Mouse (Mus musculus) myocyte (in vitro differentiated cells): ENCODE data around the gene Alg9. TPM values are rescaled to one million over a fixed set of nuclear protein-coding genes. Genes with fewer than 3 reads are reported as not detected.

ENCODE experiments used
- H3K27me3 ChIP-seq: one replicate; pipeline ENCODE4 v1.6.1; 2011; ENCODE audit not compliant: control insufficient read depth, insufficient read depth, insufficient read length
- H3K36me3 ChIP-seq: one replicate; pipeline ENCODE4 v1.6.1; 2011; ENCODE audit not compliant: control insufficient read depth, insufficient read depth
- H3K4me2 ChIP-seq: one replicate; pipeline ENCODE4 v1.6.1; 2011; ENCODE audit warnings: low read depth, control low read depth
- H3K4me3 ChIP-seq: one replicate; pipeline ENCODE4 v1.5.1; 2011; ENCODE audit warnings: mild to moderate bottlenecking, control low read depth, moderate library complexity
- H3K79me2 ChIP-seq: one replicate; pipeline ENCODE4 v1.6.1; 2011; ENCODE audit not compliant: control insufficient read depth, insufficient read depth
- H3ac ChIP-seq: one replicate; pipeline ENCODE4 v1.6.1; 2011; ENCODE audit not compliant: control insufficient read depth, insufficient read length
- CEBPB ChIP-seq: IDR thresholded peaks from 2 replicates; pipeline ENCODE4 v1.6.1; 2011; ENCODE audit warnings: mild to moderate bottlenecking, moderate library complexity; ENCODE audit not compliant: poor library complexity, insufficient read depth, severe bottlenecking
- E2F4 ChIP-seq: IDR thresholded peaks from one replicate; pipeline ENCODE4 v1.6.1; 2011; ENCODE audit warnings: mild to moderate bottlenecking, control low read depth, moderate library complexity; ENCODE audit not compliant: insufficient read depth
- MAX ChIP-seq: IDR thresholded peaks from one replicate; pipeline ENCODE4 v1.6.1; 2011; ENCODE audit warnings: low read depth, mild to moderate bottlenecking, control low read depth
- MYOD1 ChIP-seq, 3 experiments: IDR thresholded peaks; one replicate each; pipeline ENCODE4 v1.6.1; 2011; ENCODE audit warnings: control low read depth in 2 of 3, low read depth in 2 of 3, mild to moderate bottlenecking in 2 of 3, moderate library complexity in 1 of 3; ENCODE audit not compliant: insufficient read length in 2 of 3, control insufficient read depth in 1 of 3
- MYOG ChIP-seq, 3 experiments: IDR thresholded peaks; one replicate each; pipeline ENCODE4 v1.6.1; 2011; ENCODE audit warnings: control low read depth in 2 of 3, low read depth in 2 of 3, mild to moderate bottlenecking in 2 of 3; ENCODE audit not compliant: insufficient read length in 2 of 3, control insufficient read depth in 1 of 3, insufficient read depth in 1 of 3
- POLR2A ChIP-seq: IDR thresholded peaks from one replicate; pipeline ENCODE4 v1.6.1; 2011; ENCODE audit warnings: low read depth, mild to moderate bottlenecking, control low read depth, moderate library complexity; ENCODE audit not compliant: insufficient read length
- POLR2AphosphoS2 ChIP-seq: IDR thresholded peaks from one replicate; pipeline ENCODE4 v1.6.1; 2011; ENCODE audit warnings: low read depth, control low read depth; ENCODE audit not compliant: insufficient read length
- REST ChIP-seq: IDR thresholded peaks from one replicate; pipeline ENCODE4 v1.6.1; 2011; ENCODE audit warnings: mild to moderate bottlenecking, control low read depth, moderate library complexity; ENCODE audit not compliant: insufficient read depth, insufficient read length
- SRF ChIP-seq: IDR thresholded peaks from one replicate; pipeline ENCODE4 v1.6.1; 2011; ENCODE audit warnings: low read depth; ENCODE audit not compliant: control insufficient read depth, insufficient read length
- TCF12 ChIP-seq: IDR thresholded peaks from one replicate; pipeline ENCODE4 v1.6.1; 2011; ENCODE audit warnings: mild to moderate bottlenecking, control low read depth; ENCODE audit not compliant: poor library complexity, insufficient read depth, severe bottlenecking
- TCF3 ChIP-seq: IDR thresholded peaks from one replicate; pipeline ENCODE4 v1.6.1; 2011; ENCODE audit warnings: low read depth, control low read depth; ENCODE audit not compliant: insufficient read length
- USF1 ChIP-seq: IDR thresholded peaks from one replicate; pipeline ENCODE4 v1.6.1; 2011; ENCODE audit warnings: low read depth, mild to moderate bottlenecking, control low read depth, moderate library complexity
- polyA plus RNA-seq: library from polyadenylated mRNA; unstranded; fragments of >200 nt; fragmentation: generic; extraction: Trizol; gene quantifications from one replicate; pipeline ENCODE4 v1.2.1, GENCODE M21; 2012; ENCODE audit warnings: missing spikeins

The Alg9 gene
- polyA plus RNA-seq, 1 experiment: 22.5 TPM

DNA sequence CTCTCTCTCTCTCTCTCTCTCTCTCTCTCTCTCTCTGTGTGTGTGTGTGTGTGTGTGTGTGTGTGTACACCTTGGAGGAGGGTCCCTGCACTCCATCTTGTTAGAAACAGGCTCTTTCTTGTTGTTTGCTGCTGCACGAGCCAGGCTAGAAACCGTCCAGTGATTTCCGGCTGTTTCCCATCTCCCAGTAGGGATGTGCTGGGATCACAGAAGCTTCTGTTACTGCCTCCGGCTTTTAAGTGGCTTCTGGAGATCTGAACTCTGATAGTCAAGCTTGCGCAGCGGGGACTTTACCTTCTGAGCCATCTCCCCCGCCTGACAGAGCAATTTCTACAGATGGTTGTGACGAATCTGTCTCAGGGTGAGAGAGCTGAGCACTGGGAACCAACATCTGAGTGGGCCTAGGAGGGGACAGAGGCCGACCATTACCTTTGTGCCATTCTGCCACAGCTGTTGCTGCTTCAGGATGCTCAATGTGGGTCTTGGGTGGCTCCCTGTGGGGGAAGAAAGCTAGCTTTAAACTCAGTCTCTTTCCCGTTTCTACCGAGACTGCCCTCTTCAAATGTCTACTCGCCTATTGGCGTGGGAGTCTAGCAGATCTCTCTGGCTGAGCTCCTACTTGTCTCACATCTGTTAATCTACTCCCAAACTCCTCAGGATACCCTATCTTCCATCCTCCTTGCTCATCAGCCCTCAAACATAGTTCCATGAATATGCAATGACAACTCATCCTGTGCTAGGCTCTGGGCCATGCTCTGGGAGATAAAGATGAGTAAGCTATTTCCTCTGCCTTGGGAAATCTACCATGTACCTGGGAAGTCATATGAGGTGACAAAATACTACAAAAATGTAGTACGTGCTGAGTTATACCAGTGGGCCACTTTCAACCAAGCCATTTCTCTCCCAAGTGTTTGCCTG is 33.7 kb upstream of the Alg9 start:
- Histone ChIP-seq H3ac (no peak overlapping the region), H3K36me3 (peaks cover 4% of the 10 kb centered on the region), H3K79me2 (no peaks in the 10 kb centered on the region), H3K4me3 (no peak overlapping the region), H3K4me2 (no peak overlapping the region), H3K27me3 (no peaks in the 10 kb centered on the region)
- no peak for TF ChIP-seq E2F4
- no peak for TF ChIP-seq MAX
- TF ChIP-seq REST: no peak
- TF ChIP-seq CEBPB: no peak
- no peak for TF ChIP-seq POLR2A
- no peak for TF ChIP-seq USF1
- no peak for TF ChIP-seq MYOD1 (IDR thresholded peaks at IDR 0.05; ENCODE audit: control insufficient read depth in 1 of 3, insufficient read length in 2 of 3, low read depth in 2 of 3)
- no peak for TF ChIP-seq SRF
- TF ChIP-seq TCF12: no peak
- TF ChIP-seq TCF3: no peak
- no peak for TF ChIP-seq MYOG (IDR thresholded peaks at IDR 0.05; ENCODE audit: control insufficient read depth in 1 of 3, insufficient read depth in 1 of 3, insufficient read length in 2 of 3, low read depth in 2 of 3)
- TF ChIP-seq POLR2AphosphoS2: no peak

DNA sequence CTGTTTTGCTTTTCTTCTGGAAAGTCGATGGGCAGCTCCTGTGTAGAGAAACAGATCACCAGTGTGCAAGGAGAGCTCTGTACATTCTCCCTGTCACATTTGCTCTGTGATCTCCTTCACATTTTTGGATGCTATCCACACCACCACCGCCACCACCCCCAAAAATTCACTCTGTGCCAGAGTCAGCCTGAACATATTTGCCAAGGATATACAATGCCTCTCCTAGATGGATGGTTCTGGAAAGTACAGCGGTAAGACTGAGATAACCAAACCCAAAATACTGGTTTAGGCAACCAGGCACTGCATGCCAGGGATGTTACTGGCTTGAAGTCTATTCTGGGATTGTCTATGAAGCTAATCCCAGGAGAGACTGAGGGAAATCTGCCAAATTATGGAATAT is 32.6 kb upstream of the Alg9 start:
- Histone ChIP-seq H3ac (no peak overlapping the region), H3K79me2 (no peaks in the 10 kb centered on the region), H3K4me3 (no peak overlapping the region), H3K4me2 (no peak overlapping the region), H3K36me3 (peaks cover 4% of the 10 kb centered on the region), H3K27me3 (no peaks in the 10 kb centered on the region)
- TF ChIP-seq TCF12: no peak
- TF ChIP-seq MAX: no peak
- TF ChIP-seq POLR2A: no peak
- no peak for TF ChIP-seq USF1
- no peak for TF ChIP-seq MYOG (IDR thresholded peaks at IDR 0.05; ENCODE audit: control insufficient read depth in 1 of 3, insufficient read depth in 1 of 3, insufficient read length in 2 of 3, low read depth in 2 of 3)
- TF ChIP-seq POLR2AphosphoS2: no peak
- no peak for TF ChIP-seq REST

- TF ChIP-seq MAX (no peak), REST (no peak), CEBPB (no peak), TCF3 (no peak)
- H3ac ChIP-seq: no peak overlapping the region
- no peaks in the 10 kb centered on the region for H3K27me3 ChIP-seq
Observed at GRCm38 (mm10) chr9:50742744-50743143, 32.1 kb upstream of the Alg9 start.

GRCm38 (mm10) chr9:50745806-50746205 is 29.0 kb upstream of the Alg9 start:
- TF ChIP-seq MYOD1 (IDR thresholded peaks at IDR 0.05; ENCODE audit: control insufficient read depth in 1 of 3, insufficient read length in 2 of 3, low read depth in 2 of 3) (no peak), TCF12 (no peak), MYOG (IDR thresholded peaks at IDR 0.05; ENCODE audit: control insufficient read depth in 1 of 3, insufficient read depth in 1 of 3, insufficient read length in 2 of 3, low read depth in 2 of 3) (no peak), USF1 (no peak), POLR2A (no peak), E2F4 (no peak), TCF3 (no peak), SRF (no peak), REST (no peak), MAX (no peak), CEBPB (no peak), POLR2AphosphoS2 (no peak)
- H3K4me2 ChIP-seq: peak overlapping the region; percentile 53
- H3K27me3 ChIP-seq: no peaks in the 10 kb centered on the region
- no peaks in the 10 kb centered on the region for H3K36me3 ChIP-seq
- peaks cover 5% of the 10 kb centered on the region for H3K79me2 ChIP-seq
- peak overlapping the region; percentile 12 for H3K4me3 ChIP-seq
- no peak overlapping the region for H3ac ChIP-seq

More at GRCm38 (mm10) chr9:50742744-50743143, 32.1 kb upstream of the Alg9 start:
- H3K36me3 ChIP-seq: peaks cover 4% of the 10 kb centered on the region
- no peak overlapping the region for H3K4me3 ChIP-seq
- no peak overlapping the region for H3K4me2 ChIP-seq
- H3K79me2 ChIP-seq: no peaks in the 10 kb centered on the region

DNA sequence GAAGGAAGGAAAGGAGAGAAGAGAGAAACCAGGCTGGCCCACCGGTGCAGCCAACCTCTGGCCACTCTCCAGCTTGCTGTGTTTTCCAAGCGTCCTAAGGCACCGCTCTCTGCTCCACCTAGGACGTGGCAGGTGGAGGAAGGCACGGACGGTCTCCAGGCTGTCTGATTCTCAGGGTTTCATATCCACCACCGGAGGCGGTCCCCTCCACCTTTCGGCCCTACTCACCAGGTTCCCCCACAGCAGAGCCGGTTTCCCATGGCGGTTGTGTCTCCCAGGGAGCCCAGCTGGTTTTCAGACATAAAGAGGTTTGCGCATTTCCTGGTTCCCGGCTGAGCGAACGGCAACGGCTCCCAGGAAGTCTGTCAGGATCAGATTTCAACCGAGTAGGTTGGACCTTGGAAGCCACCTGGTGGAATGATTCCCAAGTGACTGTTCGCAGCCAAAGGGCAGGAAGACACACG is 28.6 kb upstream of the Alg9 start, which contains the start of gene 2310030G06Rik:
2310030G06Rik (minus strand) TSS at position 323 of the 464 bp plus-strand sequence.
- H3K79me2 ChIP-seq: peaks cover 10% of the 10 kb centered on the region
- H3K4me3 ChIP-seq: peak within 1 kb of the TSS; percentile 12
- no peak within 1 kb of the TSS for H3ac ChIP-seq
- TF ChIP-seq E2F4: no peak
- TF ChIP-seq POLR2AphosphoS2: no peak
- no peak for TF ChIP-seq USF1
- TF ChIP-seq CEBPB: no peak
- no peak for TF ChIP-seq SRF
- TF ChIP-seq TCF12: no peak
- no peak for TF ChIP-seq POLR2A
- TF ChIP-seq MYOD1 (IDR thresholded peaks at IDR 0.05; ENCODE audit: control insufficient read depth in 1 of 3, insufficient read length in 2 of 3, low read depth in 2 of 3): no peak
- H3K27me3 ChIP-seq: no peaks in the 10 kb centered on the region
- H3K4me2 ChIP-seq: peak within 1 kb of the TSS; percentile 53
- H3K36me3 ChIP-seq: no peaks in the 10 kb centered on the region
